Mouse (Mus musculus) spleen, postnatal 36 days (tissue): ENCODE data around the gene Timd2.
"Not testable (repeated sequence)": the region's sequence is repeated elsewhere in the genome, so short reads cannot be mapped to it uniquely, and the experiment has no call there.

ENCODE experiments used
- DNase-seq, 2 experiments: peaks; one replicate each; pipeline ENCODE4 v3.0.0; 2022; ENCODE audit warnings: low spot score in 2 of 2, mixed read lengths in 1 of 2

Gene Timd2

DNA sequence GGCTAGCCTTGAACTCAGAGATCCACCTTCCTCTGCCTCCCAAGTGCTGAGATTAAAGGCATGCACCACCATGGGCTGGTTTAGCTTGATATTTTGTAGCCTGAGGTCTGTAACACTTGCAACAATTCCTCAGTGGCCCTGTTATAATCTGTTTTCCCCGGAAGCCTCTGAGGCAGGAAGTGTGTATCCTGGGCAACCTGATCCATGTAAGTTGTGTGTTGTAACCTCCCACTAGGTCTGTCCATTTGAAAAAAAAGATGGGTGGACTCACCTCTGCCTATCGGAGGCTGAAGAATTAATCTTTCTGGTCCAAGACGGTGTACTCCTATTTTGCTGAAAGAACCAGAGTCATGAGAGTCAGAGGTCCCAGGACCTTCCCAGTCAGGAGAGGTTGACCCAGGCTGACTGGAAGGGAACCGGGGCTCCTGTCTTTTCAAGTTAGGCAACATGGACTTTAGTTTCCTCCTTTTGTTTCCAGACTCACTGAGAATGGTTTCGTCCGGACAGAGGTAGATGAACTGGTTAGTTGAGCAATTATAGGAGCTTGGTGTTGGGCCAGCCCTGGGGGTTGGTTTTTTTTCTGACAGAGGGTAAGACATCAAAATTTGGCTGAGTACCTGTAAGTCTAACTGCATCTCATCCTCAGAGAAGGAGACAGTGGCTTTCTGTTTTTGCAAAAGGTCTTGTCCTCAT lies at the start of gene Timd2:
TSS of gene Timd2 (minus strand) at position 398 of the 693 bp plus-strand sequence.
- no peak for DNase-seq

DNA sequence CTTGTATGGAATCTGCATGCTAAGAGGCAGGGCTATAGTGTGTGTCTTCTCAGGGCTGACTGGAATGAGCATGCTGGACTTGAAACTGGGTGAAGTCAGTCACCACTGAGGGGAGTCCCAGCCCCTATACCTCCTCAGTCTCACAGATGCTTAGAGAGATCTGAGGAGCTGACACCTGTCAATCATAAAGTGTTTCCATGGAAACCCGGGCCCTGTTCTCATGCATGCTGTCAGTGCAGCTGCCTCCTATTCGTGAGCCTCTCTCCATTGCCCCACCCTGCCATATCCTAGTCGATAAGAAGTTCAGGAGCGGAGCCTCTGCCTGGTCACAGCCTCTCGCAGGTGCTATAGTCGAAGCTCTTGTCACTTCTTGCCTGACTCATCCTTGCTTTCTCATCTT lies 48.9 kb upstream of the Timd2 start:
- DNase-seq: not testable (repeated sequence)

DNA sequence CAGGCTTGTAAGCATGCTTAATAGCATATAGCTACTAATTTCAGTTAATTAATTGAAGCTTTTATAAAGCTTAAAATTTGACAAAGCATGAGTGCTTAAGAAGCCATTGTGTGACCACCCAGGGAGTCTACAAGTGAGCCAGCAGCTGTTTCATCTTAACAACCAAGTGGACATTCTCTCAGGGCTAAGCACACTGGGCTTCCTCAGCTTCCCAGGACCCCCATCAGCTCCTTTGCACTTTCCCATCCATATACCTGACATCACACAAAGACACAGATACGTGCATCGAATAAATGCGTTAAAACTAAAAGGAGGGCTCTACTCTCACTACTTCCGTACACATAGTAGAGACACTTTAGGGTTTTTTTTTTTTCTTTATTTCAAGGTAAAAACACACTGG lies 47.8 kb upstream of the Timd2 start:
- DNase-seq: no peak

DNA sequence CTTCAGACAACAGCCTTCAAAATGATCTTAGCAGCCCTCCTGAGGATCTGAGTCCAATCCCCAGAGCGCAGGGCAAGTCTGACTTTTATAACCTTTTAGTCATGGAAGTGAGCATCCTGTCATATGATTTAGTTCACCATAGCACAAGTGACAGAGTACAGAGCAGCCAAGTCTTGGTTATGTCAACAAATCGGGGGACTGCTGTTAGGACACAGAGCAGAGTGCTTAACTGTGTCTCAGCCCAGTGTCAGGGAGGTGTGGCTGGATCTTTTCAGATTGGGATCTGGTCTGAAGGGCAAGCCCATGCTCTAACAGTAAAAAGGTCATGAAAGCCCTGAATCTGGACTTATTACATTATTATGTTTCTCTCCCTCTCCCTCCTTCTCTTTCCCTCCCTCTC lies 46.8 kb upstream of the Timd2 start:
- no peak for DNase-seq

DNA sequence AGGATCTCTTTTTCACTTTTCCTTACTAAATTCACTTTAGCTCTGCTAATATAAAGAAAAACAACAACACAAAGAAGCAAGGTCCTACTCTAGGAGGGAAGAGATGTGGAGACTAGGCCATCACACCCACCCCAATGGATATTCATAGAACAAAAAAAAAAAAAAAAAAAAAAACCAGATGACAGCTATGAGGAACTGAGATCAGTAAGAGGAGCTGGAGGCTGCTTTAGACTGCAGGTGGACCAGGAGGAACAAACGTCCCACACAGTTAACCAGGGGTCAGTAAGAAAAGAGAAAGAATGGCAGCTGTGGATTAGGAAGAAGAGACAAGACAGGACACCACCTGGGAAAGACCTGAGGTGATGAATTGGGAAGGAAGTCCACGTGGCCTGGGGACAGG lies 41.1 kb upstream of the Timd2 start:
- no peak for DNase-seq

DNA sequence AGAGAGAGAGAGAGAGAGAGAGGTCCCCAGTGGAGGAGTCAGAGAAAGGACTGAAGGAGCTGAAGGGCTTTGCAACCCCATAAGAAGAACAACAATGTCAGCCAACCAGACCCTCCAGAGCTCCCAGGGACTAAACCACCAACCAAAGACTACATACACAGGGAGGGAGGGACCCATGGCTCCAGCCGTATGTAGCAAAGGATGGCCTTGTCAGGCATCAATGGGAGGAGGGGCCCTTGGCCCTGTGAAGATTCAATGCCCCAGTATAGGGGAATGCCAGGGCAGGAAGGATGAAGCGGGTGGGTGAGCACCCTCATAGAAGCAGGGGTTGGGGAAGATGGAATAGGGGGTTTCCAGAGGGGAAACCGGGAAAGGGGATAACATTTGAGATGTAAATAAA lies 34.9 kb upstream of the Timd2 start:
- DNase-seq: no peak

DNA sequence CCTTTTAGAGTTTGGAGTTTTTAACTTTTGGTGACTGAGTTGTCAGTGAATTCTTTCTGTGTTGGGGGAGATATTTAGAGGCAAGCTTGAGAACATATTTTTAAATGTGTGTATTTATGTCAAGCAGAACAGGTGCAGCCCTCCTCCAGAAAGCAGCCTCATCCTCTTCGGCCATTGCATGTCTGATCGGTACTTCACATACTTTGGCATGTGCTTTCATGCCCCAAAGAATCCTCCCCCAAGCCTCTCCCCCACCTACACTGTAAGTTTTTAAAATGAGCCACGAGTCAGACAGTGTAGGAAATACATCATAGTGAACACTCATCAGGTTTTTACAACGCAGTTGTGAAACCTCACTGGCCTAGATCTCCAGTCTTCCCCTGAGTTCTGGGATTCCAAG lies 34.0 kb upstream of the Timd2 start:
- DNase-seq: peak; percentile 18 to 19

DNA sequence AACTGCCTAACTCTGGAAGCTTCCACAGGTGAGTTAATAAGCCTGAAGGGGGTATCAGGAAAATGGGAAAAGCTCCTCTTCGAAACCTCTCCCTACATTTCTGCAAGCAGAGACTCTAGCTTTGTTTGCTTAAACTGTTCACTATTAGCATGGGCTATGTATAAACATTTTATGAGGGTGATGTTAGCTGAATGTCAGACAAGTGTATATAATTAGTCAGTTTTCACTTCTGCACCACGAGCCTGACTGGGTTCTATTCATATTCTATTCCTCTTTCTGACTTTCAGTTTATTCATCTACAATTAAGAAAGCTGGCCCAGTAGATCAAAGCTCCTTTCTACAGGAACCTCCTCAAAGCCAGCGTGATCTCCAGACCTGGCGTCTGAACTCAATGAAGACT lies 32.6 kb upstream of the Timd2 start:
- DNase-seq: peak in 1 of 2 experiments; percentile 7

DNA sequence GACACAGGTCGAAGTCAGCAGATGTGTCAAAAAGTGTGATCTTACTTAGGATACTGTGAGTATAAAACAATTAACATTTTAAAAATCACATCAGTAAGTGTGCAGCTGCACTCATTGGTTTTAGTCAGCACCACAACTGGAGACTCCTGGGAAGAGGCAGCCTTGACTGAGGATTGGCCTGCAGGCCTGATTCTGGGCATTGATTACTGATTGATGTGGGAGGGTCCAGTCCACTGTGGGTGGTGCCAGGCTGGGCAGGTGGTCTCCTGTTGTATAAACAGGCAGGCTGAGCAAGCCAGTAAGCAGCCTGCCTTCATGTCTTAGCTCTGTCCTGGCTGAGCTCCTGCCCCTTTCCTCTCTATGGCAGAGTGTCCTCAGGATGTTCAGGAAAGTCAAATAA lies 28.2 kb upstream of the Timd2 start, which contains the start of gene Havcr1:
TSS of gene Havcr1 (plus strand) at position 5 of the 400 bp plus-strand sequence.
- DNase-seq: not testable (repeated sequence)

DNA sequence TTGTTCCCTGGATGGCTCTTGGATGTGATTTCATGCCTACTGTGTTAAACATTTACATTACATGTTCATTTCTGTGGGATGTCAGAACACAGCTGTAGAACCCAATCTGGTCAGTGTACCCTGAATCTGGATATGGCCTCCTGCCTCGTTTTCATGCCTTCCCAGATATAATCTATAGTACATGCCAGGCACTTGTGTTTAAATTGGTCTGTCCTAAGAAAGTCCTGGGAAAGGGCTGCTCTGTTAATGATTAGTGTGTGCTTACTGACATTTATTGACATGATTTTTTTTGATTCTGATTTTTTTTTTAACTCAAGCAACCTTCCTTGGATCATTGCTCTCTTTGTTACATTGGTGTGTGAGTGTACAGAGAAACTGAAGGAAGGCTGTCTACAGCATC lies 27.8 kb upstream of the Timd2 start:
- no peak for DNase-seq

DNA sequence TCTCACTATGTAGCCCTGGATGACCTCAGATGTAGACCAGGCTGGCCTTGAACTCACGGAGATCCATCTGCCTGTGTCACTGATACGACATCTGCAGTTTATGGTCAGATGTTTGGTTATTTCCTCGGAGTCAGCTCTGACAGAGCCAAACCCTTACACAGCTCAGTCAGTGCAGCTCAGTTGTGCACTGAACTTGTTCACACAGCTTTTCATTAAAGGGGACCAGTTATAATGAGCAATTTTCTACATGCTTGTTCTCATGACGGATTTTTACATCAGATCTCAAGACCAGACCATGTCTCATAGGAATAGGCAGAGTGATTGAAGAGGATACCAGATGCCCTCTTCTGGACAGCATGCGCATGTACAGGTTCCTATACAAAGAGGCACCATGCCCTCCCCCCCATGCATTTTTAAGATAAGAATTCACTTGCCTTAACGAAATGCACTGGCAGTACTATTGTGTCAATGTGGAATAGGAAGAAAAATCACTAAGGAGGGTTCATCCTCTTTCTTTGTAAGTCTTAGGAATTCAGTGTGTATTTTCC lies 26.5 kb upstream of the Timd2 start:
- peak in 1 of 2 experiments; percentile 8 for DNase-seq

DNA sequence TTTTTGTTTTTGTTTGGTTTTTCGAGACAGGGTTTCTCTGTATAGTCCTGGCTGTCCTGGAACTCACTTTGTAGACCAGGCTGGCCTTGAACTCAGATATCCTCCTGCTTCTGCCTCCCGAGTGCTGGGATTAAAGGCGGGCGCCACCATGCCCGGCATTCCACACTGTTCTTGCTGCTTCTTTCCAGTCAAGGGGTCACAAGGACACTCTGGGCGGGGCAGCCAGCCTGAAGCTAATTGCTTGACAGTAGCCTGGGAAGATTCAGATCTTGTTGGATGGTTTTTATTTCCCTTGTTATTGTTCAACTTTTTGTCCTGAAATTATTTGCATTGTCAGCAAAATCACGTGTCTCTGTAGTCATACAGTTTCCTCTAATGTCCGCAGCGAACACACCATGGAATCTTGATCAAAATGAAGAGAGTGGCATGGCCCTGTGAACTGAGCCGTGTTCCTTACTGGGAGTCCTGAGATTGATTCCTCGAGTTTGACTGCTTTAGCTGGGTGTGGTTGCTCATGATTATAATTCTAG lies 24.7 kb upstream of the Timd2 start:
- DNase-seq: no peak

DNA sequence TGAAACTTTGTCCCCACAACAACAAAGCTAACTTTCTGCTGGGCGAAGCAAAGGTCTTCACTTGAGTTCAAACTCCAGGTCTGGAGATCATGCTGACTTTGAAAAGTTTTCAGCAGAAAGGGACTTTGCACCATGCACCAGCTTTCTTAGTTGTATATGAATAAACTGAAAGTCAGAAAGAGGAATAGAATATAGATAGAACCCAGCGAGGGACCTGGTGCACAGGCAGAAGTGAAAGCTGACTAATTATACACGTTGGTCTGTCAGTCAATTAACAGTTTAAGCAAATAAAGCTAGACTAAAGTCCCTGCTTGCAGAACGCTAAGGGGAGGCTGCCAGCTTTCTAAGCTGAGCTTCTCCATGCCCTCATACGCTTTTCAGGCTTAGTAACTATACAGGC lies 8.0 kb downstream of the Timd2 start:
- peak; percentile 33 to 55 for DNase-seq

DNA sequence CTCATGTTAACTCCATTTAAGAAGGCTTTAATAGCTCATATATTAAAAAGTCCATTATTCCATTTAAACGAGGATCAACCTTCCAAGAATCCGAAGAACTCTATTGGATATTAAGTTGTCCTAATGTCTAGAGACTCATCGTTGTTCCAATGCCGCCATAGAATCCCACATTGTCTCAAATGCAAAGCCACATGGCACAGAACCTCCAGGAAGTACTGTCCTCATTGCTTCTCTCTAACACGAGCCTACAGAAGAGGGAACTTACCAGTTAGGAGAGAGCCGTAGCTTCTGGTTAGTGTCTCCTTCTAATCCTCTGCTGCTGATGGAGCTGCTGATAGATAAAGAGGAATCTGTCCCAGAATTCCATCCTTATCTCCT lies 8.6 kb downstream of the Timd2 start:
- no peak for DNase-seq

DNA sequence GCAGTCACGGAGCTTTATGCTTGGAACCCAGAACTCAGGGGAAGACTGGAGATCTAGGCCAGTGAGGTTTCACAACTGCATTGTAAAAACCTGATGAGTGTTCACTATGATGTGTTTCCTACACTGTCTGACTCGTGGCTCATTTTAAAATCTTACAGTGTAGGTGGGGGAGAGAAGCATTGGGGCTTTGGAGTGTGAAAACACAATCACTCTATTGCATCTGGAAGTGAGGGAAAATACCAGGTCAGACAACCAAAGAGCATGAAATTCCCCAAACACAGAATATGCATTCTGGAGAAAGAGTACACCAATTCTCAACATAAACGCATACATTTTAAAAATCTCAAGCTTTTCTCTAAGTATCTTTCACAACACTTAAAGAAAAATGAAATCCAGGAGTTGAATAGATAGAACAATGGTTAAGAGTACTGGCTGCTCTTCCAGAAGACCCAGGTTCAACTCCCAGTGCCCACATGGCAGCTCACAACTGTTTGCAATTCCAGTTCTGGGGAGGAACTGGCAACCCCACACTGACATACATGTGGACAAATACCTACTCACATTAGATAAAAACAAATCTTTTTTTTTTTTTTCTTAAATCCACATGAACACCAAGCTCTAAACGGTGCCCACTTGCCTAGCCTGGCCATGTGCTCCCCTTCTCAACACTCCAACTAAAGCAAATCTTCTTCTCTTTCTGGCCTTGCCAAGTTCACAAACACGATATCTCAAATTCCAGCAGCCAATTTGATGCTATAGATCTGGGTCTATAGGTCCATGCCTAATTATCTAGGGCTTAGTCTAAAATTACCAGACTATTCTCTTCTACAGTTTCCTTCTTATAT lies 9.2 kb downstream of the Timd2 start:
- no peak for DNase-seq

DNA sequence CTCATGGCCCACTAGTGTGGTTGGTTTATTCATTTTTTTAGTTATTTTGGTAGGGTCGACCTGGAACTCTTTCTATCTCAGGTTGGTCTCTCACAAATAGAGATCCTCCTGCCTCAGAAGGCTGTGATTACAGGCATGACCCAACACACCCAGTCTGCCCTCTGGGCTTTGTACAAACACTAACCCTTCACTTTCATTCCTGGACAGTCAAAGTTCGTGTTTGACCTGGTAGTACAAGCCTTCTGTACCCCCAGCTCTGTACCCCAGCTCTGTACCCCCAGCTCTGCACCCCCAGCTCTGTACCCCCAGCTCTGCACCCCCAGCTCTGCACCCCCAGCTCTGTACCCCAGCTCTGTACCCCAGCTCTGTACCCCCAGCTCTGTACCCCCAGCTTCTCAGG lies 11.0 kb downstream of the Timd2 start:
- DNase-seq: not testable (repeated sequence)

DNA sequence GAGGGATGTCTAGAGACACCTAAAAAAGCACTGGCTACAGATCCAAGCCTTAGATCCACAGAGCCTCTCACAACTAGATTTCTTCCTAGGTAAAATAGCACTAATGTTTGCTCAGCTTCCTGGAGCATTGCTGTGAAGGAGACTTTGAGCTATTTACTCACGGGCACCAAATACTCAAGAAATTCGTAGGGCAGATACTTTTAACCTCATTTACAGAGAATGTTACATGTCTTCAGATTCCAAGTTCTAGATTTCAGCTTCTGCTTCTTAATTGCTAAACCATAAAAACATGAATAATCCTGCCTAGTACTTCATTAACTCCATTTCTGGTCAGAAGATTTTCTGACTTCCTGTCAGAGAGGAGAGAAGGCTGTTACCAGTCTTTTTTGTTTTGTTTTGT lies 16.7 kb downstream of the Timd2 start:
- no peak for DNase-seq

DNA sequence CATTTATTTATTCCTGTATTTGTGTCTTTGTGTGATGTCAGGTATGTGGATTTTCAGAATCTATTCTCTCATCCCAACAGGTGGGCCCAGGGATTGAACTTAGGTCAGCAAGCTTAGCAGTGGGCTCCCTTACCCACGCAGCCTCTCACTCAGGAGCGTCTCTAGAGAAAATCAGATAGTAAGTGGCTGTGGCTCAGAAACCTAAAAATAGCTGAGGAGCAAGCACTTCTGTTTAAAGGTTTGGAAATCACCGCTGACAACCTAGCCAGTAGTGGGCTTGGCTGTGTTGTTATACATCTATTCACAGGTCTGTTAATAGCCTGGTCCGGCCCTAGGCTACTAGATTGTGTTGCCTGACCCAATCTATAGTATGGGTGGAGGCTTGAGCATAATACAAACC lies 23.1 kb downstream of the Timd2 start:
- no peak for DNase-seq

DNA sequence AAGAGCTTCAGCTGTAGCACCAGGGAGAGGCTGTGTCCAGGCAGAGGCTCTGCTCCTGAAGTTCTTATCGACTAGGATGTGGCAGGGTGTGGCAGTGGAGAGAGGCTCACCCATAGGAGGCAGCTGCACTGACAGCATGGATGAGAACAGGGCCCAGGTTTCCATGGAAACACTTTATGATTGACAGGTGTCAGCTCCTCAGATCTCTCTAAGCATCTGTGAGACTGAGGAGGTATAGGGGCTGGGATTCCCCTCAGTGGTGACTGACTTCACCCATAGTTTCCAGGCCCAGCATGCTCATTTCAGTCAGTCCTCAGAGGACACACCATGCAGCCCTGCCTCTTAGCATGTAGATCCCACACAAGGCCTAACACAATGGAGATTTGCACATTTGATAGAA lies 24.0 kb downstream of the Timd2 start:
- no peak for DNase-seq

DNA sequence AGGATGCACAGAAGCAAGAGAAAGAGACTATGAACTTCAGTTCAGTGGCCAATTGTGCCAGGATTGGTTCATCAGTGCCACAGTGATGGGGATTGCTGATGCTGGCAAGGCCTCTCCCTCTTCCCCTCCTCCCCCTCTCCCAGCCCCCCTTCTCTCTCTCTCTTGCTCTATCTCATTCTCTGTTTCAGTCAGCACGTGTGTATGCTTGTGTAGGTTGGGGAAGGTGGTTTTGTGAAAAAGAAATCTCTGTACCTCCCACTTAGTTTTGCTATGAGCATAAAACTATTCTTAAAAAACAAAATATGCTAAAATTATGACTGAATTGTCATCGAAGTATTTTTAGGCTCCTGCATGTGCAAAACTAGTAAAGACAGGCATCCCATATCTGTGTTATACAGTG lies 38.9 kb downstream of the Timd2 start:
- no peak for DNase-seq

DNA sequence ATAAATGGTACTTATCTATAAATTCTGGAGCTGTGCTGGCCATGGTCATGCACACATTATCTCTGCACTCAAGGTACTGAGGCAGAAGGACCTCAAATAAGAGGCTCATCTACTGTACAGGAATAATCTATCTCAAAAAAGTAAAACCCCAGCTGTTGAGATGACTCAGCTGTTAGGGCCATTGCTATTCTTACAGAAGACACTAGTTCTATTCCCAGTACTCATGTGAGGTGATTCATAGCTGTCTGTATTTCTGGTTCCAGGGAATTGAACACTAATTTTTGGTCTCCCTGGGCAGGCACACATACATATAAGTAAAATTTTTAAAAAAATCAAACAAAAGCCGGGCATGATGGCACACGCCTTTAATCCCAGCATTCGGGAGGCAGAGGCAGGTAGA lies 39.8 kb downstream of the Timd2 start:
- DNase-seq: no peak
